Comparison of ENCODE assay signal across 19 mouse cellular contexts in genomic region chr5:117192061-117192460, GRCm38 (mm10).
DNase-seq lines count a peak whose midpoint lies in the region; ATAC-seq and TF ChIP-seq lines count a peak whose summit lies in the region.
"Had no signal": no experiment of that assay in that cellular context is flagged by ENCODE, and none has a peak within 500 bp of the region (broad histone marks: within the 10 kb centered on the region; RNA-seq: fewer than 3 reads in every experiment).

No protein-coding gene starts in this region.

- TF ChIP-seq POLR2A in kidney, adult 2 months (IDR thresholded peaks at IDR 0.05; ENCODE audit: low read depth, low read length), result no peak

- H3K36me3 ChIP-seq in kidney, adult 2 months (ENCODE audit: control insufficient read depth, insufficient read depth, low read length), result peaks cover 5% of the 10 kb centered on the region
- no peaks in the 10 kb centered on the region for H3K36me3 ChIP-seq in kidney, embryonic 16.5 days (ENCODE audit: insufficient read depth, low read length)
- H3K36me3 ChIP-seq: forebrain, embryonic 12.5 days; hindbrain, embryonic 12.5 days; limb, embryonic 12.5 days had no signal

- no peak overlapping the region for H3K27ac ChIP-seq in kidney, adult 2 months (ENCODE audit: insufficient read depth, low read depth, low read length)
- H3K27ac ChIP-seq in kidney, embryonic 16.5 days (ENCODE audit: low read length), result no peak overlapping the region
- H3K27ac ChIP-seq: forebrain, embryonic 12.5 days; gastrocnemius, adult 2 months; heart, adult 2 months; hindbrain, embryonic 12.5 days; layer of hippocampus, adult 2 months; left cerebral cortex, adult 2 months; limb, embryonic 12.5 days had no signal

- H3K9ac ChIP-seq in kidney, embryonic 16.5 days (replicated peaks; ENCODE audit: low read length), result no peak overlapping the region
- H3K9ac ChIP-seq: forebrain, embryonic 12.5 days; hindbrain, embryonic 12.5 days; limb, embryonic 12.5 days had no signal

- H3K4me3 ChIP-seq in kidney, adult 2 months (ENCODE audit: insufficient read depth, low read depth, low read length), result no peak overlapping the region
- no peak overlapping the region for H3K4me3 ChIP-seq in kidney, embryonic 16.5 days (ENCODE audit: low read length)
- H3K4me3 ChIP-seq: forebrain, embryonic 12.5 days; gastrocnemius, adult 2 months; heart, adult 2 months; hindbrain, embryonic 12.5 days; layer of hippocampus, adult 2 months; left cerebral cortex, adult 2 months; limb, embryonic 12.5 days; megakaryocyte, embryonic 14.5 days had no signal

- no peak for ATAC-seq in kidney, embryonic 16.5 days (ENCODE audit: low FRiP score, low TSS enrichment)

- no peak for TF ChIP-seq CTCF in kidney, adult 2 months (conservative IDR thresholded peaks at IDR 0.05; ENCODE audit: insufficient read depth, insufficient read length, low read depth, low read length)

- H3K9me3 ChIP-seq in kidney, embryonic 16.5 days (ENCODE audit: low read length), result no peaks in the 10 kb centered on the region
- H3K9me3 ChIP-seq: forebrain, embryonic 12.5 days; G1E; hindbrain, embryonic 12.5 days; limb, embryonic 12.5 days; megakaryocyte, embryonic 14.5 days had no signal

- WGBS in kidney, adult 2 months, result 63% methylated on average over 6 of the region's 6 CpGs
- WGBS in kidney, embryonic 16.5 days, result 83% methylated on average over 6 of the region's 6 CpGs

- H3K4me2 ChIP-seq in kidney, embryonic 16.5 days (replicated peaks; ENCODE audit: low read depth, low read length), result no peak overlapping the region
- H3K4me2 ChIP-seq: forebrain, embryonic 12.5 days; hindbrain, embryonic 12.5 days; limb, embryonic 12.5 days had no signal

- H3K4me1 ChIP-seq in kidney, adult 2 months (ENCODE audit: control insufficient read depth, insufficient read depth, low read length), result no peaks in the 10 kb centered on the region
- H3K4me1 ChIP-seq in kidney, embryonic 16.5 days (ENCODE audit: insufficient read depth, low read length), result no peaks in the 10 kb centered on the region
- H3K4me1 ChIP-seq: forebrain, embryonic 12.5 days; hindbrain, embryonic 12.5 days; limb, embryonic 12.5 days had no signal

- peak; percentile 16 for DNase-seq in kidney, adult 2 months
- peak; percentile 12 for DNase-seq in urinary bladder, postnatal 14 days (ENCODE audit: low spot score)
- DNase-seq in urinary bladder, postnatal 10 days (ENCODE audit: low spot score), result no peak
- DNase-seq in cerebellum, adult 9-11 months, result peak; percentile 64
- DNase-seq in spleen, adult 18-20 months, result no peak
- no peak for DNase-seq in thymus, postnatal 10 days (ENCODE audit: low spot score in 2 of 2)
- DNase-seq: embryo, embryonic 11 days; gastrocnemius, adult 2 months; heart, adult 2 months; right cerebral cortex, postnatal 14 days; thymus, postnatal 4 days had no signal

- H3K27me3 ChIP-seq in kidney, adult 2 months (replicated peaks; ENCODE audit: control insufficient read depth, insufficient read depth, low read length), result no peaks in the 10 kb centered on the region
- no peaks in the 10 kb centered on the region for H3K27me3 ChIP-seq in kidney, embryonic 16.5 days (ENCODE audit: insufficient read depth, low read length)
- H3K27me3 ChIP-seq: forebrain, embryonic 12.5 days; hindbrain, embryonic 12.5 days; limb, embryonic 12.5 days; megakaryocyte, embryonic 14.5 days had no signal

Comparison
In these comparisons a context has a peak if more than half of its experiments do, and no peak if none do; other contexts are left out.
1. DNase-seq: peak in kidney, adult 2 months (single experiment), urinary bladder, postnatal 14 days (single experiment) and cerebellum, adult 9-11 months (single experiment); none in urinary bladder, postnatal 10 days (single experiment), spleen, adult 18-20 months (0 of 2) and thymus, postnatal 10 days (0 of 2).